8 mouse cellular contexts compared by ENCODE assay signal in genomic region chr2:119873105-119873464, GRCm38 (mm10). TPM values are rescaled to one million over a fixed set of nuclear protein-coding genes. Genes with fewer than 3 reads are reported as not detected.
DNase-seq lines count a peak whose midpoint lies in the region; ATAC-seq lines count a peak whose summit lies in the region.

No protein-coding gene starts in this region.

- ATAC-seq in hindbrain, embryonic 12.5 days (ENCODE audit: low FRiP score): peak; percentile 88

- peak overlapping the region; percentile 72 for H3K27ac ChIP-seq in hindbrain, embryonic 12.5 days

- H3K36me3 ChIP-seq in hindbrain, embryonic 12.5 days: no peaks in the 10 kb centered on the region

- no peaks in the 10 kb centered on the region for H3K4me1 ChIP-seq in hindbrain, embryonic 12.5 days

- peak; percentile 91 for DNase-seq in R1 (ENCODE audit: low read depth, low spot score)
- DNase-seq in cerebellum, postnatal 10 days: peak; percentile 98
- DNase-seq in frontal cortex, postnatal 14 days (ENCODE audit: low spot score in 2 of 2): peak; percentile 83 to 90
- DNase-seq in layer of hippocampus, postnatal 14 days (ENCODE audit: low spot score in 2 of 2): peak; percentile 93 to 94
- peak; percentile 92 for DNase-seq in lung, postnatal 10 days
- peak; percentile 85 for DNase-seq in ovary, postnatal 36 days (ENCODE audit: low spot score)
- DNase-seq in thymus, postnatal 10 days (ENCODE audit: low spot score in 2 of 2): peak; percentile 76 to 79

- peak overlapping the region; percentile 52 for H3K4me3 ChIP-seq in hindbrain, embryonic 12.5 days

- H3K9ac ChIP-seq in hindbrain, embryonic 12.5 days: peak overlapping the region; percentile 65

- H3K4me2 ChIP-seq in hindbrain, embryonic 12.5 days (replicated peaks): peak overlapping the region; percentile 70

- under 1% methylated on average over 39 of the region's 39 CpGs for WGBS in hindbrain, embryonic 12.5 days

- H3K9me3 ChIP-seq in hindbrain, embryonic 12.5 days (replicated peaks): no peaks in the 10 kb centered on the region

- peaks cover 5% of the 10 kb centered on the region; the same call in 1 of the 2 replicates for H3K27me3 ChIP-seq in hindbrain, embryonic 12.5 days

RNA-seq across cellular contexts. Expression of gene Mga, which starts 23.9 kb away (rescaled TPM):
- 40.1 and 42.4 TPM in 2 replicates for polyA plus RNA-seq in hindbrain, embryonic 12.5 days (2016; fragmentation: Nextera tagmentation; extraction: Ambion mirVana)
- 10 to 100 TPM; 61.0 to 61.7 TPM for total RNA-seq in layer of hippocampus, postnatal 14 days (2021)

Comparison
In these comparisons a context has a peak if more than half of its experiments do, and no peak if none do; other contexts are left out.
1. Peak in every context shown above with its lines: DNase-seq, ATAC-seq, H3K4me3 ChIP-seq and H3K27ac ChIP-seq.